Mouse (Mus musculus) gastrocnemius, postnatal 25 days (tissue): ENCODE results near the gene Pyroxd1. TPM values are rescaled to one million over a fixed set of nuclear protein-coding genes. Genes with fewer than 3 reads are reported as not detected.
"Not testable (repeated sequence)": the region's sequence is repeated elsewhere in the genome, so short reads cannot be mapped to it uniquely, and the experiment has no call there.

Experiments
- DNase-seq: peaks from one replicate; pipeline ENCODE4 v3.0.0; 2022
- long read RNA-seq, 2 experiments: library from polyadenylated mRNA; stranded (forward); transcript quantifications; one replicate each; pipeline ENCODE4 v2.0.0; 2021
- total RNA-seq, 2 experiments: library from RNA; stranded (reverse); gene quantifications; 1 replicate in 1 of 2; 2 replicates in 1 of 2; pipeline ENCODE4 v1.2.3; 2021

Pyroxd1 gene
- 1 to 10 TPM; 5.9 to 8.0 TPM for total RNA-seq
- long read RNA-seq, experiment 1, transcript Pyroxd1-201 (12 exons, 2,831 nt) = major isoform, 8 of 174 reads
- long read RNA-seq, experiment 1, partial matches to known transcripts = 0 of 174 reads
- long read RNA-seq, experiment 1, other reads (novel, unspliced or antisense) = 166 of 174 reads
- long read RNA-seq, experiment 2, transcript Pyroxd1-201 (12 exons, 2,831 nt) = major isoform, 15 of 108 reads
- long read RNA-seq, experiment 2, partial matches to known transcripts = 1 of 108 reads
- long read RNA-seq, experiment 2, other reads (novel, unspliced or antisense) = 92 of 108 reads

DNA sequence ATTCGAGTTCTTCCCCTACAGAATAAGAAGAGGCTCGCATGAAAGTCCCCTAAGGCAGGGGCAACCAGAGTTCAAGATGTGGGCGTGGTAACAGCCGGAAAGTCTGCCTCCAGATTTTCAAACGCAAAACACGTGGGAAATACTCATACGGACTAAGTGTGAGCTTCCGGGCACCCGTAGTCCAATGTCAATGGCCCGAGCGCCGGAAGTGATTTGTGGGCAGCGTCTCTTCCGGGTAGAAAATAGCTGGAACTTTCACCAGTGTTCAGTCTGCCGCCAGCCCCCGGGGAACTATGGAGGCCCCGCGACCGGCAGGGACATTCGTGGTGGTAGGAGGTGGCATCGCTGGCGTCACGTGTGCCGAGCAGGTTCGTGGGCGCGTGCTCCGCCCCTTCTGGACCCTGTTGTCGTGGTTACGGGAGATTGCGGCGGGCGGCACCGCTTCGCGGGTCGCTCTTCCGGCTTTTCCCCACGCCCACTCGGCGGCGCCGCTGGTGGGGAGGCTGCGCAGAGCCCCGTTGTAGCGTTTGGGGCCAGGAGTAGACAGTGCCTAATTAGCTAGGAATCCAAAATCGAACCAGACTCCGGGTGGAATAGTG is at the start of gene Pyroxd1:
TSS of gene Pyroxd1 (plus strand) at position 215 of the 599 bp plus-strand sequence.
- peak; percentile 72 for DNase-seq

DNA sequence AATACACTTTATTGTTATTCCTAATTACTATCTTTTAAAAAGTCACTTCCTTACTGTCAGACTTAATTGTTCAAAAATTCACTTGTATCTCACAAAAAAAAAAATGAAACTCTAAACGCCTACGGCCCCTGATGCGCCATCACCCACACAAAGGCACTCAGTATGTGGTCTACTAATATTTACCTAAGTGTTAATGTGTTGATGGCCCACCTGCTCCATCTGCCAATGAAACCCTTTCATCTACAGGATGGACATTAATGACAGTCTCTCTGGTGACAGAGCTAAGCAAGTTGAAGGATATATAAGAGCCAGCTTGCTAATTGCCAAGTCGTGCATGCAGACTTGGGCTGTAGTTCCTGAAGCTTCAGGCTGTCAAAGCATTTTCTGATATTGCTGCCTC is 47.4 kb upstream of the Pyroxd1 start, which contains the start of gene Iapp:
TSS of gene Iapp (plus strand) at position 326 of the 400 bp plus-strand sequence.
- DNase-seq = no peak

- DNase-seq = no peak
These were observed 40.4 kb upstream of the Pyroxd1 start for GRCm38 (mm10) chr6:142305076-142305475.

DNA sequence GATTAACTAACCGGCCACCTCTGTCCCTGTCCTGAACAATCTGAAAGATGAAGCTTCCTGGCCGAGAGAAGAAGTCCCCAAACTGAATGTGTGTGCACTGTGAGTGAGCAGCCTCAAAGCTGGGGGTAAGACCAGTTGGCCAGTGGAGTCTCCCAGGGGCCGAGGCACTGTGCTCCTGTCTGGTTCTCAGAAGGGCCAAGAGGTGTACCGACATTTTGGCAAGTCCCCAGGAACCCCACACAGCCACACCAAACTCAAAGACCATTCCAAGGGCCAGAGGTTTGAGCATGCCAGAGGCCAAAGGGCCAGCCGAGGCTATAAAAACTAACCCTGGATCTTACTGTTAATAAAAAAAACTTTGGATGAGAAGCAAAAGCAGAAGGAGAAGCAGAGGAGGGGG is 31.2 kb upstream of the Pyroxd1 start:
- DNase-seq = no peak

- no peak for DNase-seq
These were observed 28.3 kb upstream of the Pyroxd1 start for GRCm38 (mm10) chr6:142317106-142317505.

DNA sequence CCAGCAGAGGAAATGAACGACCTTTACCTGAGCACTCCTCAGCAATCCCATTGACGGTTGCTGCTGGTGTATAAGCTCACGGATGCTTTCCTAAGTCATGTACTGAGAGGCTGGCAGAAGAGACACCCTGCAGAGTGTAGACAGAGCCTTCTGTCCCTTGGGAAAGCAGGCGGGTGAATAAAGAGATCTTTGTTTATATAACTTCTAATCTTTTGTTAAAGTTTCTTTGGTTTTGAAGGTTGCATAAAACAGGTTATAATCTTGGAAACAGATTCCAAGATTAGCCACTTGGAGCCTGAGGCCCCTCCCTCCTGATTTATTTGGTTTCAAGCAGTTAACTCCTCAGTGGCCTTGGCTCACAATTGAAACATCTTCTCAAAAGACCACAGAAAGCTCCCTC is 22.6 kb upstream of the Pyroxd1 start, which contains the start of gene Slco1a5:
TSS of gene Slco1a5 (minus strand) at position 101 of the 400 bp plus-strand sequence.
- no peak for DNase-seq

DNA sequence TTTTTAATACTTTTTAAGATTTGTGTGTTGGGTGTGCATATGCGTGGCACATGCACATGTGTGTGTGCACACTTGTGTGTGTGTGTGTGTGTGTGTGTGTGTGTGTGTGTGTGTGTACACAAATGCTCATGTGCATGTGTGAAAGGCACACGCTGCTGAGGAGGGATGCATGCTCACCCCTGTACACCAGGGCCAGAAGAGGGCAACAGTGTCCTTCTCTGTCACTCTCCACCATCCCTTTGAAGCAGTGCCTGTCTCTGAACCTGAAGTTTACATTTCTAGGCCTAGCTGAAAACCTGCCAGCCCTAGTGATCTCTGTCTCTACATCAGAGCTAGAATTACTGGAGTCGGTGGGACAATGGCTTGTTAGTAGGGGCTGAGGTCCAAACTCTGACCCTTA is 18.9 kb upstream of the Pyroxd1 start:
- DNase-seq = no peak

- no peak for DNase-seq
These were observed 16.3 kb upstream of the Pyroxd1 start for GRCm38 (mm10) chr6:142329201-142329600.

DNA sequence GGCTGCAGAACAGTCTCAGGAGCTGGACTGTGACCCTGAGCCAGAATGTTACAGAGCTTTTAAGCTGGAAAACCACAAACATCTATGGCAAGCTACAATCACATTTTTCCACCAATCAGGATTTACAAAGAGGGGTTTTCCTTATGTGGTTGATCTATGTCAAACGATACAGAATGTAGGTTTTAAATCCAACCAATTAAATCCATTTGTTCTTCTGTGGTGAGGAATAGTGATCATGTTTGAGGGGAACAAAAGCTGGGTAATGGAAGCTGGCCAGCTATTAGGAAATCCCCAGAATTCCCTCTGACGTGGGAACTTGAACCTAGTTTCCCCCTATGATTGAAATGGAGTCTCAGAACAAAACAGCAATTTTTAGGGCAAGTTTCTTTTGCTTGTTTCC is 6.5 kb upstream of the Pyroxd1 start:
- no peak for DNase-seq

DNA sequence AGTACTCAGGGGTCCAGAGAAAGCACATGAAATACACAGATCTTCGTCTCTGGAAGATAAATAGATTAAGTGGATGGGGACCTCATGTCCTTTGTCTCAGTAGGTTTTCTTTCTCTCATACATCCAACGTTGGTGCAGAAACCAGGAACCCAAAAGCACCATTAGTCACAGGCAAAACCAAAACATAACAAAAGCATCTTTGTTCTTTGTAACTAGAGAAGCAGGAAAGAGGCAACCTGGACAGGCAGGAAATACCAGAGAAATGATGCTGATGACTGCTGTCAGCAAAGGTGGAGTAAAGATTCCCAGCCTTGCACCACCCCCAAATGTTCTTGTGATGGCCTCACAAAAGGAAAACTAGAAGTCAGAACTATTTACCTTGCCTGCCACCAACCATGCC is 5.9 kb upstream of the Pyroxd1 start:
- no peak for DNase-seq

DNA sequence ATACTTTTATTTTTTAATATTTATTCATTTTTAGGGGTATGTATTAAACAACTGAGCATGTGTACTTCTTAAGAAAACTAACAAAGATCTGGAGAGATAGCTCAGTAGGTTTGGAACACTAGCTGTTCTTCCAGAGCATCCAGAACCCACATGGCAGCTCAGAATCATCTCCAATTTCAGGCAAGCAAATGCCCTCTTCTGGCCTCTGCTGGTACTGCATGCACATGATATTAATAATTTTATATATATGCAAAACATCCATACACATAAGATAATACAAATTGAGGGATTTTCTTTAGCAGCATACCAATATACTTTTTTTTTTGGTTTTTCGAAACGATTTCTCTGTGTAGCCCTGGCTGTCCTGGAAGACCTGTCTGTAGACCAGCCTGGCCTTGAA is 1.9 kb upstream of the Pyroxd1 start:
- no peak for DNase-seq

GRCm38 (mm10) chr6:142346181-142347110 is 992 bp downstream of the Pyroxd1 start:
- DNase-seq = no peak

GRCm38 (mm10) chr6:142347431-142348385 is 2.3 kb downstream of the Pyroxd1 start:
- DNase-seq = no peak

DNA sequence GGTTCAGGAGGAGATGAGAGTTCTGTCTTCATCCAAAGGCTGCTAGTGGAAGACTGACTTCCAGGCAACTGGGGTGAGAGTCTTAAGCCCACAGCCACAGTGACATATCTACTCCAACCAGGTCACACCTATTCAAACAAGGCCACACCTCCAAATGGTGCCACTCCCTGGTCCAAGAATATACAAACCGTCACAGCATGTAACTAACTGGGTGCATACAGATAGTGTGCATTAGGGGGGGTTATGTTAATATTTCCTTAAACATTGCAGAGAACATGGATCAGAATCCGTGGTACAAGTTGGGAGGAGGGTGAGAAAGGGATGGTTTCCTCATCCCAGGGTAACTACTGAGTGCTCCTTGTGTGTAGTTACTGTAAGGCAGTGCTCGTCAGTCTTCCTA is 6.6 kb downstream of the Pyroxd1 start:
- not testable (repeated sequence) for DNase-seq

GRCm38 (mm10) chr6:142357106-142357505 is 11.7 kb downstream of the Pyroxd1 start:
- no peak for DNase-seq

- no peak for DNase-seq
These were observed 16.6 kb downstream of the Pyroxd1 start for GRCm38 (mm10) chr6:142362036-142362435.

- DNase-seq = no peak
These were observed 17.6 kb downstream of the Pyroxd1 start for GRCm38 (mm10) chr6:142363019-142363576.

- DNase-seq = no peak
These were observed 20.5 kb downstream of the Pyroxd1 start for GRCm38 (mm10) chr6:142365742-142366472.

- DNase-seq = no peak
These were observed 21.1 kb downstream of the Pyroxd1 start for GRCm38 (mm10) chr6:142366473-142367018.

DNA sequence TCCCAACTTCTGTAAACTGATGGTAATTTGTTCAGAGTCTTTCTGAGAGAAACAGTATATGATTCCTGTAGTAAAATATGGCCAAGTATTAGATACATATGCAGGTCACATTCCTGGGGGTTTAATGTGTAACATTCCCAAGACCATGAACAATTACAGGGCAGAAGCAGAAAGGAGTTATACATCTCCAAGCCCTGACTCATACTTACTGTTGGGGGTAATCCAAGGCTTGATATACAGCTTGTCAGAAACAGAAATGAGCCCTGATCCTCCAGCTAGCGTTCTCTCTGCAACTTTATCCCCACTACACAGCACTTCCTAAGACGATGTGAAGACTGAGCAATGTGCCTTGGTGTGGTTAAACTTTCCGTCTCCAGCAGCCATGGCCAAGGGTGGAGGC is 22.1 kb downstream of the Pyroxd1 start:
- no peak for DNase-seq
